Mouse (Mus musculus): ENCODE results near the gene Slc44a4. TPM values are rescaled to one million over a fixed set of nuclear protein-coding genes. Genes with fewer than 3 reads are reported as not detected.
A peak's percentile ranks its signal among the peaks of the same experiment; 100 is the strongest.
"Not testable (repeated sequence)": the region's sequence is repeated elsewhere in the genome, so short reads cannot be mapped to it uniquely, and the experiment has no call there.

Gene Slc44a4
- polyA plus RNA-seq, 1 experiment from 2014 or later: not detected

- H3K4me3 ChIP-seq (replicated peaks): peak overlapping the region; percentile 97; the same call in 1 of the 2 replicates
- no peak overlapping the region for H3K9ac ChIP-seq (replicated peaks)
- H3K36me3 ChIP-seq: peaks cover 22% of the 10 kb centered on the region
- H3K9me3 ChIP-seq: no peaks in the 10 kb centered on the region
- peaks cover 9% of the 10 kb centered on the region for H3K4me1 ChIP-seq (replicated peaks)
- no peak for ATAC-seq (ENCODE audit: insufficient number of reproducible peaks, insufficient read depth, low FRiP score, low TSS enrichment, low read depth)
- peak overlapping the region; percentile 97; the same call in 1 of the 2 replicates for H3K4me2 ChIP-seq
- H3K27me3 ChIP-seq: peaks cover 21% of the 10 kb centered on the region
- H3K27ac ChIP-seq: no peak overlapping the region
- WGBS: 88% methylated on average over 3 of the region's 3 CpGs
Measured at GRCm38 (mm10) chr17:34953258-34953657, 39.0 kb downstream of the Slc44a4 start.

- ATAC-seq (ENCODE audit: insufficient number of reproducible peaks, insufficient read depth, low FRiP score, low TSS enrichment, low read depth): no peak
- Histone ChIP-seq H3K27ac (no peak overlapping the region), H3K9ac (replicated peaks) (no peak overlapping the region), H3K4me3 (replicated peaks) (no peak overlapping the region), H3K9me3 (no peaks in the 10 kb centered on the region), H3K36me3 (peaks cover 22% of the 10 kb centered on the region), H3K4me2 (no peak overlapping the region), H3K27me3 (peaks cover 21% of the 10 kb centered on the region), H3K4me1 (replicated peaks) (peaks cover 9% of the 10 kb centered on the region)
- WGBS: 90% methylated on average over 4 of the region's 4 CpGs
Measured at GRCm38 (mm10) chr17:34953904-34954303, 39.6 kb downstream of the Slc44a4 start.

GRCm38 (mm10) chr17:34954831-34955230 lies 40.6 kb downstream of the Slc44a4 start:
- no peak overlapping the region for H3K4me2 ChIP-seq
- H3K4me3 ChIP-seq (replicated peaks): no peak overlapping the region
- H3K9me3 ChIP-seq: no peaks in the 10 kb centered on the region
- 0 out of 2 replicates have a peak overlapping the region, but pooled peaks have one; percentile 12 for H3K9ac ChIP-seq (replicated peaks)
- peaks cover 11% of the 10 kb centered on the region for H3K4me1 ChIP-seq (replicated peaks)
- H3K36me3 ChIP-seq: peaks cover 16% of the 10 kb centered on the region
- ATAC-seq (ENCODE audit: insufficient number of reproducible peaks, insufficient read depth, low FRiP score, low TSS enrichment, low read depth): no peak
- no peak overlapping the region for H3K27ac ChIP-seq
- peaks cover 21% of the 10 kb centered on the region for H3K27me3 ChIP-seq
- 70% methylated on average over 4 of the region's 4 CpGs for WGBS

GRCm38 (mm10) chr17:34955884-34956283 lies 41.6 kb downstream of the Slc44a4 start:
- ATAC-seq (ENCODE audit: insufficient number of reproducible peaks, insufficient read depth, low FRiP score, low TSS enrichment, low read depth): no peak
- H3K27me3 ChIP-seq: peaks cover 21% of the 10 kb centered on the region
- peaks cover 9% of the 10 kb centered on the region for H3K4me1 ChIP-seq (replicated peaks)
- no peak overlapping the region for H3K4me2 ChIP-seq
- H3K27ac ChIP-seq: no peak overlapping the region
- H3K36me3 ChIP-seq: peaks cover 6% of the 10 kb centered on the region
- 80% methylated on average over 3 of the region's 3 CpGs for WGBS
- 0 out of 2 replicates have a peak overlapping the region, but pooled peaks have one; percentile 23 for H3K9ac ChIP-seq (replicated peaks)
- H3K4me3 ChIP-seq (replicated peaks): no peak overlapping the region
- no peaks in the 10 kb centered on the region for H3K9me3 ChIP-seq

- WGBS: 40% methylated on average over 1 of the region's 1 CpGs
- Histone ChIP-seq H3K9ac (replicated peaks) (no peak overlapping the region), H3K27ac (no peak overlapping the region), H3K27me3 (peaks cover 24% of the 10 kb centered on the region), H3K4me2 (no peak overlapping the region), H3K36me3 (0 out of 2 replicates have a peak, but pooled peaks cover 3% of the 10 kb centered on the region), H3K9me3 (no peaks in the 10 kb centered on the region), H3K4me3 (replicated peaks) (no peak overlapping the region), H3K4me1 (replicated peaks) (peaks cover 8% of the 10 kb centered on the region)
- no peak for ATAC-seq (ENCODE audit: insufficient number of reproducible peaks, insufficient read depth, low FRiP score, low TSS enrichment, low read depth)
Measured at GRCm38 (mm10) chr17:34956340-34956739, 42.1 kb downstream of the Slc44a4 start.

GRCm38 (mm10) chr17:34957291-34957690 lies 43.0 kb downstream of the Slc44a4 start:
- H3K9me3 ChIP-seq; H3K4me2 ChIP-seq; H3K9ac ChIP-seq (replicated peaks); ATAC-seq (ENCODE audit: insufficient number of reproducible peaks, insufficient read depth, low FRiP score, low TSS enrichment, low read depth); H3K27ac ChIP-seq; H3K4me1 ChIP-seq (replicated peaks); H3K36me3 ChIP-seq; H3K4me3 ChIP-seq (replicated peaks): not testable (repeated sequence)
- WGBS: 15% methylated on average over 38 of the region's 40 CpGs
- peaks cover 33% of the 10 kb centered on the region for H3K27me3 ChIP-seq

GRCm38 (mm10) chr17:34957966-34958365 lies 43.7 kb downstream of the Slc44a4 start:
- H3K27ac ChIP-seq; H3K36me3 ChIP-seq; H3K4me1 ChIP-seq (replicated peaks); H3K4me3 ChIP-seq (replicated peaks); H3K9me3 ChIP-seq; H3K4me2 ChIP-seq; H3K9ac ChIP-seq (replicated peaks); ATAC-seq (ENCODE audit: insufficient number of reproducible peaks, insufficient read depth, low FRiP score, low TSS enrichment, low read depth): not testable (repeated sequence)
- peaks cover 38% of the 10 kb centered on the region for H3K27me3 ChIP-seq
- 34% methylated on average over 27 of the region's 40 CpGs for WGBS

GRCm38 (mm10) chr17:34958734-34959129 lies 44.5 kb downstream of the Slc44a4 start:
- 1% methylated on average over 31 of the region's 47 CpGs for WGBS
- peak; percentile 22 for ATAC-seq (ENCODE audit: insufficient number of reproducible peaks, insufficient read depth, low FRiP score, low TSS enrichment, low read depth)
- Histone ChIP-seq H3K4me2 (peak overlapping the region; percentile 65), H3K9ac (replicated peaks) (0 out of 2 replicates have a peak overlapping the region, but pooled peaks have one; percentile 31), H3K4me3 (replicated peaks) (peak overlapping the region; percentile 55), H3K27me3 (peaks cover 43% of the 10 kb centered on the region)
- H3K27ac ChIP-seq; H3K36me3 ChIP-seq; H3K4me1 ChIP-seq (replicated peaks); H3K9me3 ChIP-seq: not testable (repeated sequence)

GRCm38 (mm10) chr17:34959130-34959778 lies 45.0 kb downstream of the Slc44a4 start, which contains the start of gene Hspa1b:
Gene Hspa1b (minus strand): TSS chr17:34959238.
- Histone ChIP-seq H3K4me2 (peak within 1 kb of the TSS; percentile 65), H3K4me3 (replicated peaks) (peak within 1 kb of the TSS; percentile 55), H3K9ac (replicated peaks) (peak within 1 kb of the TSS; percentile 66), H3K27ac (peak within 1 kb of the TSS; percentile 91), H3K27me3 (peaks cover 43% of the 10 kb centered on the region)
- H3K9me3 ChIP-seq; H3K36me3 ChIP-seq; H3K4me1 ChIP-seq (replicated peaks): not testable (repeated sequence)
- peak; percentile 91 for ATAC-seq (ENCODE audit: insufficient number of reproducible peaks, insufficient read depth, low FRiP score, low TSS enrichment, low read depth)
- under 1% methylated on average over 32 of the region's 32 CpGs for WGBS

GRCm38 (mm10) chr17:34959881-34960515 lies 45.7 kb downstream of the Slc44a4 start:
- Histone ChIP-seq H3K4me3 (replicated peaks) (peak overlapping the region; percentile 55), H3K36me3 (no peaks in the 10 kb centered on the region), H3K9ac (replicated peaks) (peak overlapping the region; percentile 66; the same call in 1 of the 2 replicates), H3K27ac (peak overlapping the region; percentile 91), H3K27me3 (peaks cover 42% of the 10 kb centered on the region), H3K4me1 (replicated peaks) (peaks cover 8% of the 10 kb centered on the region), H3K4me2 (peak overlapping the region; percentile 65), H3K9me3 (no peaks in the 10 kb centered on the region)
- no peak for ATAC-seq (ENCODE audit: insufficient number of reproducible peaks, insufficient read depth, low FRiP score, low TSS enrichment, low read depth)
- WGBS: 15% methylated on average over 12 of the region's 12 CpGs

- ATAC-seq (ENCODE audit: insufficient number of reproducible peaks, insufficient read depth, low FRiP score, low TSS enrichment, low read depth): no peak
- H3K36me3 ChIP-seq: no peaks in the 10 kb centered on the region
- H3K9me3 ChIP-seq: no peaks in the 10 kb centered on the region
- H3K4me3 ChIP-seq (replicated peaks): no peak overlapping the region
- peaks cover 8% of the 10 kb centered on the region for H3K4me1 ChIP-seq (replicated peaks)
- H3K4me2 ChIP-seq: no peak overlapping the region
- H3K27me3 ChIP-seq: peaks cover 35% of the 10 kb centered on the region
- H3K27ac ChIP-seq: no peak overlapping the region
- H3K9ac ChIP-seq (replicated peaks): no peak overlapping the region
Measured at GRCm38 (mm10) chr17:34960702-34961493, 46.6 kb downstream of the Slc44a4 start.
